Mouse (Mus musculus): ENCODE measurements around the gene Adam12. TPM values are rescaled to one million over a fixed set of nuclear protein-coding genes. Genes with fewer than 3 reads are reported as not detected.

Gene Adam12
- polyA plus RNA-seq, 1 experiment from 2014 or later, result 2.3 TPM

GRCm38 (mm10) chr7:134223444-134224161, 8.3 kb downstream of the Adam12 start:
- Histone ChIP-seq H3K9me3 (no peaks in the 10 kb centered on the region), H3K27ac (replicated peaks) (no peak overlapping the region), H3K27me3 (no peaks in the 10 kb centered on the region), H3K4me2 (replicated peaks) (peak overlapping the region; percentile 98), H3K36me3 (no peaks in the 10 kb centered on the region), H3K4me3 (peak overlapping the region; percentile 65), H3K9ac (replicated peaks) (no peak overlapping the region), H3K4me1 (peaks cover 20% of the 10 kb centered on the region)
- 31% methylated on average over 16 of the region's 16 CpGs for WGBS
- no peak; the same call in 1 of the 2 replicates for ATAC-seq (replicated peaks)

GRCm38 (mm10) chr7:134207956-134208355, 24.0 kb downstream of the Adam12 start:
- Histone ChIP-seq H3K4me1 (peaks cover 9% of the 10 kb centered on the region), H3K27ac (replicated peaks) (no peak overlapping the region), H3K4me3 (no peak overlapping the region), H3K9me3 (no peaks in the 10 kb centered on the region), H3K9ac (replicated peaks) (no peak overlapping the region), H3K36me3 (no peaks in the 10 kb centered on the region), H3K27me3 (no peaks in the 10 kb centered on the region), H3K4me2 (replicated peaks) (no peak overlapping the region)
- 58% methylated on average over 10 of the region's 10 CpGs for WGBS
- ATAC-seq (replicated peaks), result no peak; the same call in 1 of the 2 replicates

GRCm38 (mm10) chr7:134193089-134193488, 38.9 kb downstream of the Adam12 start:
- Histone ChIP-seq H3K4me1 (peaks cover 22% of the 10 kb centered on the region), H3K4me2 (replicated peaks) (no peak overlapping the region), H3K36me3 (no peaks in the 10 kb centered on the region), H3K9me3 (no peaks in the 10 kb centered on the region), H3K27me3 (no peaks in the 10 kb centered on the region), H3K9ac (replicated peaks) (no peak overlapping the region), H3K27ac (replicated peaks) (no peak overlapping the region), H3K4me3 (no peak overlapping the region)
- ATAC-seq (replicated peaks), result no peak
- WGBS, result 49% methylated on average over 3 of the region's 3 CpGs

- 0 out of 2 replicates have a peak, but pooled peaks have one; percentile 51 for ATAC-seq (replicated peaks)
Observed at GRCm38 (mm10) chr7:134190101-134190500, 41.8 kb downstream of the Adam12 start.

GRCm38 (mm10) chr7:134188565-134188964, 43.4 kb downstream of the Adam12 start:
- Histone ChIP-seq H3K27ac (replicated peaks) (no peak overlapping the region), H3K4me3 (no peak overlapping the region), H3K9me3 (no peaks in the 10 kb centered on the region), H3K36me3 (no peaks in the 10 kb centered on the region), H3K27me3 (no peaks in the 10 kb centered on the region), H3K4me1 (peaks cover 24% of the 10 kb centered on the region), H3K4me2 (replicated peaks) (no peak overlapping the region), H3K9ac (replicated peaks) (no peak overlapping the region)
- ATAC-seq (replicated peaks), result no peak
- 65% methylated on average over 6 of the region's 6 CpGs for WGBS

More at GRCm38 (mm10) chr7:134190101-134190500, 41.8 kb downstream of the Adam12 start:
- peaks cover 24% of the 10 kb centered on the region for H3K4me1 ChIP-seq
- no peak overlapping the region for H3K4me3 ChIP-seq
- no peak overlapping the region for H3K4me2 ChIP-seq (replicated peaks)
- 60% methylated on average over 6 of the region's 6 CpGs for WGBS
- H3K9ac ChIP-seq (replicated peaks), result no peak overlapping the region
- H3K27me3 ChIP-seq, result no peaks in the 10 kb centered on the region
- H3K27ac ChIP-seq (replicated peaks), result no peak overlapping the region
- no peaks in the 10 kb centered on the region for H3K9me3 ChIP-seq
- no peaks in the 10 kb centered on the region for H3K36me3 ChIP-seq

GRCm38 (mm10) chr7:134187946-134188345, 44.0 kb downstream of the Adam12 start:
- Histone ChIP-seq H3K4me2 (replicated peaks) (no peak overlapping the region), H3K36me3 (no peaks in the 10 kb centered on the region), H3K4me3 (no peak overlapping the region), H3K27me3 (no peaks in the 10 kb centered on the region), H3K4me1 (peaks cover 24% of the 10 kb centered on the region), H3K9me3 (no peaks in the 10 kb centered on the region), H3K27ac (replicated peaks) (no peak overlapping the region), H3K9ac (replicated peaks) (no peak overlapping the region)
- WGBS, result 40% methylated on average over 1 of the region's 1 CpGs
- no peak for ATAC-seq (replicated peaks)

GRCm38 (mm10) chr7:134186497-134186896, 45.4 kb downstream of the Adam12 start:
- H3K4me3 ChIP-seq, result no peak overlapping the region
- no peak for ATAC-seq (replicated peaks)

GRCm38 (mm10) chr7:134185751-134186150, 46.2 kb downstream of the Adam12 start:
- Histone ChIP-seq H3K4me1 (peaks cover 19% of the 10 kb centered on the region), H3K9me3 (no peaks in the 10 kb centered on the region), H3K9ac (replicated peaks) (no peak overlapping the region), H3K27me3 (no peaks in the 10 kb centered on the region), H3K36me3 (no peaks in the 10 kb centered on the region), H3K4me2 (replicated peaks) (no peak overlapping the region), H3K27ac (replicated peaks) (no peak overlapping the region), H3K4me3 (no peak overlapping the region)
- 94% methylated on average over 4 of the region's 4 CpGs for WGBS
- no peak for ATAC-seq (replicated peaks)

More at GRCm38 (mm10) chr7:134186497-134186896, 45.4 kb downstream of the Adam12 start:
- no peak overlapping the region for H3K27ac ChIP-seq (replicated peaks)
- H3K4me2 ChIP-seq (replicated peaks), result no peak overlapping the region
- no peaks in the 10 kb centered on the region for H3K27me3 ChIP-seq
- H3K4me1 ChIP-seq, result peaks cover 24% of the 10 kb centered on the region
- no peaks in the 10 kb centered on the region for H3K36me3 ChIP-seq
- no peaks in the 10 kb centered on the region for H3K9me3 ChIP-seq
- 49% methylated on average over 10 of the region's 10 CpGs for WGBS
- no peak overlapping the region for H3K9ac ChIP-seq (replicated peaks)

- ATAC-seq (replicated peaks), result no peak
- no peak overlapping the region for H3K4me2 ChIP-seq (replicated peaks)
- no peak overlapping the region for H3K27ac ChIP-seq (replicated peaks)
- H3K9ac ChIP-seq (replicated peaks), result no peak overlapping the region
- no peaks in the 10 kb centered on the region for H3K27me3 ChIP-seq
- H3K36me3 ChIP-seq, result no peaks in the 10 kb centered on the region
- H3K4me1 ChIP-seq, result no peaks in the 10 kb centered on the region
- H3K4me3 ChIP-seq, result no peak overlapping the region
- H3K9me3 ChIP-seq, result no peaks in the 10 kb centered on the region
- 51% methylated on average over 1 of the region's 1 CpGs for WGBS
Observed at GRCm38 (mm10) chr7:134181717-134182116, 50.2 kb downstream of the Adam12 start.

- Histone ChIP-seq H3K9me3 (no peaks in the 10 kb centered on the region), H3K4me3 (no peak overlapping the region), H3K27ac (replicated peaks) (no peak overlapping the region), H3K4me1 (no peaks in the 10 kb centered on the region), H3K27me3 (no peaks in the 10 kb centered on the region), H3K4me2 (replicated peaks) (no peak overlapping the region), H3K36me3 (no peaks in the 10 kb centered on the region), H3K9ac (replicated peaks) (no peak overlapping the region)
- ATAC-seq (replicated peaks), result no peak
- 59% methylated on average over 1 of the region's 1 CpGs for WGBS
Observed at GRCm38 (mm10) chr7:134181056-134181455, 50.9 kb downstream of the Adam12 start.

- H3K36me3 ChIP-seq, result no peaks in the 10 kb centered on the region
- no peak overlapping the region for H3K27ac ChIP-seq (replicated peaks)
- H3K9me3 ChIP-seq, result no peaks in the 10 kb centered on the region
- no peak overlapping the region for H3K4me3 ChIP-seq
- no peak overlapping the region for H3K4me2 ChIP-seq (replicated peaks)
- no peaks in the 10 kb centered on the region for H3K4me1 ChIP-seq
- no peaks in the 10 kb centered on the region for H3K27me3 ChIP-seq
- no peak overlapping the region for H3K9ac ChIP-seq (replicated peaks)
- WGBS, result 79% methylated on average over 2 of the region's 2 CpGs
- no peak for ATAC-seq (replicated peaks)
Observed at GRCm38 (mm10) chr7:134177051-134177450, 54.9 kb downstream of the Adam12 start.

GRCm38 (mm10) chr7:134175201-134175600, 56.7 kb downstream of the Adam12 start:
- no peak overlapping the region for H3K4me2 ChIP-seq (replicated peaks)
- H3K9ac ChIP-seq (replicated peaks), result no peak overlapping the region
- no peaks in the 10 kb centered on the region for H3K36me3 ChIP-seq
- WGBS, result 82% methylated on average over 4 of the region's 4 CpGs
- no peaks in the 10 kb centered on the region for H3K9me3 ChIP-seq
- no peak for ATAC-seq (replicated peaks)
- H3K4me1 ChIP-seq, result no peaks in the 10 kb centered on the region
- H3K27ac ChIP-seq (replicated peaks), result no peak overlapping the region
- H3K4me3 ChIP-seq, result no peak overlapping the region
- no peaks in the 10 kb centered on the region for H3K27me3 ChIP-seq
